ENCODE assay signal across 21 mouse cellular contexts in the genomic region with DNA sequence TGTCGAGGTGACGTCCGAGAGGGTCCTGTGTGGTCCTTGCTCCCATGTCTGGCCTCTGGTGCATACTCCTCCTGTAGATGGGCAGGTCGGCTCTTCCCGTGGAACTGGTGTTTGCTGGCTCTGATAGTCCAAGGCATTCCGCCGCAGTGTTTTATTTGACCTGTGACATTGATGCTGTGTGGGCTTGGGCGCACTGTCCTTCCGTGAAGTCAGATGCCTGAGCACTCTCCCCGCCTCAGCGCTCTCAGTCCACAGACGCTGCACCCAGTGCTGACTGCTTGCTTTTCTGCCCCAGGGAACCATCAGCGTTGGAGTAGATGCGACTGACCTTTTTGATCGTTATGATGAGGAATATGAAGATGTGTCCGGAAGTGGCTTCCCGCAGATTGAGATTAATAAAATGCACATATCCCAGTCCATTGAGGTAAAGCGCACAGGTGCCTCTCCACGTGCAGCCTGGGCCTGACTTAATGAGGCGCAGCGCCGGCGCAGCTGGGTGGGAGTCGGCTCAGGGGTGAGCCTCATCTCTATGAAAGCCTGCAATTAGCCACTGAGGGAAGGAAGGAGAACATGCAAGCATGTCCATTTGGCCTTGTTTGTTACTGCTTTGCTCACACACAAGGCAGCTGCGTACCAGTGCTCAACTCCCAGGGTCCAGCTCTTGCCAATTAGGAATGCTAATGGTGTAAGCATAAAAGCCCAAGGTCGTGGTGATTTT. TPM values are rescaled to one million over a fixed set of nuclear protein-coding genes. Genes with fewer than 3 reads are reported as not detected.
DNase-seq lines count a peak whose midpoint lies in the region; ATAC-seq and TF ChIP-seq lines count a peak whose summit lies in the region.
"Had no signal": no experiment of that assay in that cellular context is flagged by ENCODE, and none has a peak within 500 bp of the region (broad histone marks: within the 10 kb centered on the region; RNA-seq: fewer than 3 reads in every experiment).

No protein-coding gene starts in this region.

- no peaks in the 10 kb centered on the region for H3K9me3 ChIP-seq in forebrain, embryonic 12.5 days
- 0 out of 2 replicates have a peak, but pooled peaks cover 3% of the 10 kb centered on the region for H3K9me3 ChIP-seq in forebrain, embryonic 16.5 days (ENCODE audit: control insufficient read depth, low read length)
- H3K9me3 ChIP-seq in kidney, postnatal 0 days (replicated peaks; ENCODE audit: low read length): no peaks in the 10 kb centered on the region
- no peaks in the 10 kb centered on the region for H3K9me3 ChIP-seq in neural tube, embryonic 13.5 days
- H3K9me3 ChIP-seq: embryonic facial prominence, embryonic 13.5 days; heart, embryonic 13.5 days; limb, embryonic 12.5 days; neural tube, embryonic 12.5 days had no signal

- no peak for ATAC-seq in forebrain, embryonic 12.5 days (ENCODE audit: low FRiP score)
- ATAC-seq in forebrain, embryonic 16.5 days: no peak
- ATAC-seq in kidney, postnatal 0 days (replicated peaks; ENCODE audit: low FRiP score, low read depth): 0 out of 2 replicates have a peak, but pooled peaks have one; percentile 33
- no peak for ATAC-seq in neural tube, embryonic 13.5 days (ENCODE audit: low read depth)
- ATAC-seq: forebrain, postnatal 0 days had no signal

- peaks cover 70% of the 10 kb centered on the region for H3K36me3 ChIP-seq in forebrain, embryonic 12.5 days (replicated peaks)
- peaks cover 14% of the 10 kb centered on the region for H3K36me3 ChIP-seq in forebrain, embryonic 16.5 days (ENCODE audit: control insufficient read depth, insufficient read depth)
- H3K36me3 ChIP-seq in kidney, postnatal 0 days (ENCODE audit: insufficient read depth, low read length): peaks cover 24% of the 10 kb centered on the region; the same call in 1 of the 2 replicates
- H3K36me3 ChIP-seq in neural tube, embryonic 13.5 days: peaks cover 46% of the 10 kb centered on the region

- 89% methylated on average over 26 of the region's 26 CpGs for WGBS in forebrain, embryonic 12.5 days
- 89% methylated on average over 26 of the region's 26 CpGs for WGBS in forebrain, embryonic 16.5 days
- 49% methylated on average over 26 of the region's 26 CpGs for WGBS in kidney, postnatal 0 days
- WGBS in neural tube, embryonic 13.5 days: 71% methylated on average over 26 of the region's 26 CpGs
- WGBS in olfactory bulb, adult 2 months: 61% methylated on average over 26 of the region's 26 CpGs

- no peak for TF ChIP-seq CTCF in kidney, postnatal 0 days (IDR thresholded peaks at IDR 0.05; ENCODE audit: low read depth)
- no peak for TF ChIP-seq CTCF in olfactory bulb, adult 2 months (IDR thresholded peaks at IDR 0.05; ENCODE audit: insufficient read depth, low read depth, low read length)

- no peak overlapping the region for H3K4me3 ChIP-seq in forebrain, embryonic 12.5 days (replicated peaks)
- no peak overlapping the region for H3K4me3 ChIP-seq in forebrain, embryonic 16.5 days (replicated peaks; ENCODE audit: low read length)
- H3K4me3 ChIP-seq in kidney, postnatal 0 days (replicated peaks; ENCODE audit: low read depth, low read length): no peak overlapping the region
- no peak overlapping the region for H3K4me3 ChIP-seq in neural tube, embryonic 13.5 days
- no peak overlapping the region for H3K4me3 ChIP-seq in olfactory bulb, adult 2 months (ENCODE audit: insufficient read depth, low read depth, low read length)
- H3K4me3 ChIP-seq: embryonic facial prominence, embryonic 13.5 days; heart, embryonic 13.5 days; limb, embryonic 12.5 days; megakaryocyte, embryonic 14.5 days; neural tube, embryonic 12.5 days had no signal

- TF ChIP-seq POLR2A in olfactory bulb, adult 2 months (IDR thresholded peaks at IDR 0.05; ENCODE audit: insufficient read depth, low read depth, low read length): no peak

- peak; percentile 42 for DNase-seq in kidney, postnatal 0 days (ENCODE audit: low spot score)
- no peak for DNase-seq in kidney, postnatal 14 days
- no peak for DNase-seq in neural tube, embryonic 10.5 days (ENCODE audit: extremely low spot score, low spot score)
- no peak for DNase-seq in left cerebral cortex, adult 11 months (ENCODE audit: low spot score)
- DNase-seq: adrenal gland, postnatal 14 days; cerebellum, adult 11-12 months; cerebellum, postnatal 14 days; forebrain, postnatal 0 days; lung, adult 18-20 months; lung, postnatal 14 days; thymus, adult 18-20 months; thymus, postnatal 4 days had no signal

- H3K4me2 ChIP-seq in forebrain, embryonic 12.5 days: no peak overlapping the region
- no peak overlapping the region for H3K4me2 ChIP-seq in forebrain, embryonic 16.5 days (ENCODE audit: low read length)
- H3K4me2 ChIP-seq in kidney, postnatal 0 days (ENCODE audit: low read length): no peak overlapping the region
- no peak overlapping the region for H3K4me2 ChIP-seq in neural tube, embryonic 13.5 days
- H3K4me2 ChIP-seq: embryonic facial prominence, embryonic 13.5 days; heart, embryonic 13.5 days; limb, embryonic 12.5 days; neural tube, embryonic 12.5 days had no signal

- H3K4me1 ChIP-seq in forebrain, embryonic 12.5 days: no peaks in the 10 kb centered on the region
- no peaks in the 10 kb centered on the region for H3K4me1 ChIP-seq in forebrain, embryonic 16.5 days (replicated peaks; ENCODE audit: control insufficient read depth, insufficient read depth, low read length)
- H3K4me1 ChIP-seq in kidney, postnatal 0 days (replicated peaks; ENCODE audit: insufficient read depth, low read length): no peaks in the 10 kb centered on the region
- peaks cover 16% of the 10 kb centered on the region for H3K4me1 ChIP-seq in neural tube, embryonic 13.5 days (replicated peaks)
- H3K4me1 ChIP-seq in olfactory bulb, adult 2 months (ENCODE audit: control insufficient read depth, insufficient read depth, low read length): peaks cover 27% of the 10 kb centered on the region
- H3K4me1 ChIP-seq: embryonic facial prominence, embryonic 13.5 days; limb, embryonic 12.5 days; neural tube, embryonic 12.5 days had no signal

- no peak overlapping the region for H3K9ac ChIP-seq in forebrain, embryonic 12.5 days
- no peak overlapping the region for H3K9ac ChIP-seq in forebrain, embryonic 16.5 days (replicated peaks; ENCODE audit: low read depth, low read length)
- H3K9ac ChIP-seq in kidney, postnatal 0 days (ENCODE audit: low read depth, low read length): no peak overlapping the region
- no peak overlapping the region for H3K9ac ChIP-seq in neural tube, embryonic 13.5 days
- H3K9ac ChIP-seq: embryonic facial prominence, embryonic 13.5 days; forebrain, postnatal 0 days; heart, embryonic 13.5 days; limb, embryonic 12.5 days; neural tube, embryonic 12.5 days had no signal

- H3K27ac ChIP-seq in forebrain, embryonic 12.5 days: peak overlapping the region; percentile 21; the same call in 1 of the 2 replicates
- H3K27ac ChIP-seq in forebrain, embryonic 16.5 days (ENCODE audit: low read length): no peak overlapping the region
- H3K27ac ChIP-seq in kidney, postnatal 0 days: peak overlapping the region; percentile 0; the same call in 1 of the 2 replicates
- peak overlapping the region; percentile 73 for H3K27ac ChIP-seq in neural tube, embryonic 13.5 days (replicated peaks)
- peak overlapping the region; percentile 6 for H3K27ac ChIP-seq in olfactory bulb, adult 2 months (ENCODE audit: insufficient read depth, low read depth, low read length)
- H3K27ac ChIP-seq: embryonic facial prominence, embryonic 13.5 days; heart, embryonic 13.5 days; limb, embryonic 12.5 days; neural tube, embryonic 12.5 days had no signal

- no peaks in the 10 kb centered on the region for H3K27me3 ChIP-seq in forebrain, embryonic 12.5 days
- H3K27me3 ChIP-seq in forebrain, embryonic 16.5 days (replicated peaks; ENCODE audit: control insufficient read depth, insufficient read depth, low read length): no peaks in the 10 kb centered on the region
- H3K27me3 ChIP-seq in kidney, postnatal 0 days (ENCODE audit: insufficient read depth, low read length): no peaks in the 10 kb centered on the region
- no peaks in the 10 kb centered on the region for H3K27me3 ChIP-seq in neural tube, embryonic 13.5 days
- H3K27me3 ChIP-seq: embryonic facial prominence, embryonic 13.5 days; heart, embryonic 13.5 days; limb, embryonic 12.5 days; megakaryocyte, embryonic 14.5 days; neural tube, embryonic 12.5 days had no signal

RNA-seq across cellular contexts. Expression of gene Thap3, which starts 20.4 kb away (rescaled TPM):
- polyA plus RNA-seq in forebrain, embryonic 12.5 days (2016; fragmentation: Nextera tagmentation; extraction: Ambion mirVana): 33.9 and 38.6 TPM in 2 replicates
- polyA plus RNA-seq in forebrain, embryonic 16.5 days (2015; fragmentation: Nextera tagmentation; extraction: Ambion mirVana): 32.7 and 42.7 TPM in 2 replicates
- 34.5 and 35.1 TPM in 2 replicates for polyA plus RNA-seq in kidney, postnatal 0 days (2015; fragmentation: Nextera tagmentation; extraction: Ambion mirVana)
- polyA plus RNA-seq in neural tube, embryonic 13.5 days (2015; fragmentation: Nextera tagmentation; extraction: Ambion mirVana): 33.6 and 33.8 TPM in 2 replicates
- polyA plus RNA-seq in olfactory bulb, adult 2 months (2012; ENCODE audit: insufficient read depth, insufficient read length, low replicate concordance, missing spikeins): not detected in 2 replicates

RNA-seq across cellular contexts. Expression of gene Phf13, which starts 27.7 kb away (rescaled TPM):
- 24.4 and 27.4 TPM in 2 replicates for polyA plus RNA-seq in forebrain, embryonic 12.5 days (2016; fragmentation: Nextera tagmentation; extraction: Ambion mirVana)
- polyA plus RNA-seq in forebrain, embryonic 16.5 days (2015; fragmentation: Nextera tagmentation; extraction: Ambion mirVana): 20.5 and 21.8 TPM in 2 replicates
- polyA plus RNA-seq in kidney, postnatal 0 days (2015; fragmentation: Nextera tagmentation; extraction: Ambion mirVana): 23.6 and 23.7 TPM in 2 replicates
- polyA plus RNA-seq in neural tube, embryonic 13.5 days (2015; fragmentation: Nextera tagmentation; extraction: Ambion mirVana): 19.1 and 20.6 TPM in 2 replicates
- polyA plus RNA-seq in olfactory bulb, adult 2 months (2012; ENCODE audit: insufficient read depth, insufficient read length, low replicate concordance, missing spikeins): not detected in 2 replicates

RNA-seq across cellular contexts. Expression of gene Dnajc11, which starts 34.9 kb away (rescaled TPM):
- 83.9 and 89.0 TPM in 2 replicates for polyA plus RNA-seq in forebrain, embryonic 12.5 days (2016; fragmentation: Nextera tagmentation; extraction: Ambion mirVana)
- 84.2 and 89.8 TPM in 2 replicates for polyA plus RNA-seq in forebrain, embryonic 16.5 days (2015; fragmentation: Nextera tagmentation; extraction: Ambion mirVana)
- polyA plus RNA-seq in kidney, postnatal 0 days (2015; fragmentation: Nextera tagmentation; extraction: Ambion mirVana): 48.4 and 56.1 TPM in 2 replicates
- 66.7 and 79.6 TPM in 2 replicates for polyA plus RNA-seq in neural tube, embryonic 13.5 days (2015; fragmentation: Nextera tagmentation; extraction: Ambion mirVana)
- polyA plus RNA-seq in olfactory bulb, adult 2 months (2012; ENCODE audit: insufficient read depth, insufficient read length, low replicate concordance, missing spikeins): not detected in 2 replicates

RNA-seq across cellular contexts. Expression of gene Klhl21, which starts 40.2 kb away (rescaled TPM):
- polyA plus RNA-seq in forebrain, embryonic 12.5 days (2016; fragmentation: Nextera tagmentation; extraction: Ambion mirVana): 5.3 and 5.5 TPM in 2 replicates
- polyA plus RNA-seq in forebrain, embryonic 16.5 days (2015; fragmentation: Nextera tagmentation; extraction: Ambion mirVana): 2.9 and 3.6 TPM in 2 replicates
- polyA plus RNA-seq in kidney, postnatal 0 days (2015; fragmentation: Nextera tagmentation; extraction: Ambion mirVana): 10.7 and 11.2 TPM in 2 replicates
- 4.5 TPM in 2 replicates for polyA plus RNA-seq in neural tube, embryonic 13.5 days (2015; fragmentation: Nextera tagmentation; extraction: Ambion mirVana)
- not detected in 2 replicates for polyA plus RNA-seq in olfactory bulb, adult 2 months (2012; ENCODE audit: insufficient read depth, insufficient read length, low replicate concordance, missing spikeins)

RNA-seq across cellular contexts. Expression of gene Zbtb48, which starts 59.1 kb away (rescaled TPM):
- 23.7 and 24.2 TPM in 2 replicates for polyA plus RNA-seq in forebrain, embryonic 12.5 days (2016; fragmentation: Nextera tagmentation; extraction: Ambion mirVana)
- 23.4 and 25.4 TPM in 2 replicates for polyA plus RNA-seq in forebrain, embryonic 16.5 days (2015; fragmentation: Nextera tagmentation; extraction: Ambion mirVana)
- polyA plus RNA-seq in kidney, postnatal 0 days (2015; fragmentation: Nextera tagmentation; extraction: Ambion mirVana): 14.4 and 16.3 TPM in 2 replicates
- polyA plus RNA-seq in neural tube, embryonic 13.5 days (2015; fragmentation: Nextera tagmentation; extraction: Ambion mirVana): 15.3 and 18.8 TPM in 2 replicates
- polyA plus RNA-seq in olfactory bulb, adult 2 months (2012; ENCODE audit: insufficient read depth, insufficient read length, low replicate concordance, missing spikeins): not detected in 2 replicates

Comparison
In these comparisons a context has a peak if more than half of its experiments do, and no peak if none do; other contexts are left out.
1. RNA of gene Thap3, which starts 20.4 kb away (polyA plus RNA-seq): 32.7 to 42.7 TPM in forebrain, embryonic 16.5 days, 33.9 to 38.6 TPM in forebrain, embryonic 12.5 days, 34.5 to 35.1 TPM in kidney, postnatal 0 days and 33.6 to 33.8 TPM in neural tube, embryonic 13.5 days; not detected in olfactory bulb, adult 2 months; every median in the first group is over 10 times any median in the second.